Mouse (Mus musculus) MEL (cell line): ENCODE measurements at regions not wholly inside any gene's neighbourhood (a gene's known extent, or its start where the extent isn't known, plus 50 kb on each side); places are given as distances from the start of the nearest gene placed in this dataset.

Experiments
- DNase-seq: peaks from one replicate; pipeline ENCODE4 v3.0.0; 2011; ENCODE audit warnings: low read depth, low spot score
- H3K27ac ChIP-seq: 2 replicates; pipeline ENCODE4 v1.5.1; 2012; ENCODE audit warnings: low read depth, mild to moderate bottlenecking, control low read depth, low read length, moderate library complexity; ENCODE audit not compliant: control insufficient read depth
- H3K27me3 ChIP-seq, 2 experiments: fragments of 150-350 bp in 1 of 2; sonication (generic) in 1 of 2; 2 replicates each; pipeline ENCODE4 v1.6.1; 2012; ENCODE audit warnings: low read length in 2 of 2, mild to moderate bottlenecking in 2 of 2, improper control_type of control experiment in 1 of 2, moderate library complexity in 1 of 2; ENCODE audit not compliant: insufficient read depth in 2 of 2, control insufficient read depth in 1 of 2
- H3K36me3 ChIP-seq, 2 experiments: 2 replicates each; pipeline ENCODE4 v1.6.1; 2012 to 2014; ENCODE audit warnings: low read length in 2 of 2, improper control_type of control experiment in 1 of 2, inconsistent platforms in 1 of 2, mild to moderate bottlenecking in 1 of 2; ENCODE audit not compliant: insufficient read depth in 2 of 2, control insufficient read depth in 1 of 2
- H3K4me1 ChIP-seq, 2 experiments: fragments of 150-350 bp in 1 of 2; sonication (generic) in 1 of 2; 2 replicates each; pipeline ENCODE4 v1.6.1; 2012; ENCODE audit warnings: low read length in 2 of 2, improper control_type of control experiment in 1 of 2, mild to moderate bottlenecking in 1 of 2; ENCODE audit not compliant: insufficient read depth in 2 of 2, control insufficient read depth in 1 of 2
- H3K4me3 ChIP-seq, 2 experiments: fragments of 150-350 bp in 1 of 2; sonication (generic) in 1 of 2; 2 replicates each; pipeline ENCODE4 v1.5.1; 2012; ENCODE audit warnings: low read depth in 2 of 2, low read length in 2 of 2, mild to moderate bottlenecking in 2 of 2, moderate library complexity in 2 of 2, control low read depth in 1 of 2, improper control_type of control experiment in 1 of 2; ENCODE audit not compliant: control insufficient read depth in 1 of 2, insufficient read depth in 1 of 2
- H3K79me2 ChIP-seq: 2 replicates; pipeline ENCODE4 v1.6.1; 2012; ENCODE audit warnings: mild to moderate bottlenecking, low read length, moderate library complexity; ENCODE audit not compliant: control insufficient read depth, poor library complexity, insufficient read depth
- H3K9ac ChIP-seq: 2 replicates; pipeline ENCODE4 v1.6.1; 2012; ENCODE audit warnings: low read depth, mild to moderate bottlenecking, control low read depth, low read length, moderate library complexity; ENCODE audit not compliant: control insufficient read depth, poor library complexity, severe bottlenecking
- H3K9me3 ChIP-seq: fragments of 150-350 bp; sonication (generic); replicated peaks from 2 replicates; pipeline ENCODE4 v1.6.1; 2012; ENCODE audit warnings: mild to moderate bottlenecking, low read length, improper control_type of control experiment, moderate library complexity; ENCODE audit not compliant: insufficient read depth
- CHD2 ChIP-seq: IDR thresholded peaks from 2 replicates; pipeline ENCODE4 v1.6.1; 2011; ENCODE audit warnings: low read length, improper control_type of control experiment
- CTCF ChIP-seq, 3 experiments: IDR thresholded peaks in 2 of 3; conservative IDR thresholded peaks in 1 of 3; 2 replicates each; pipeline ENCODE4 v1.5.1; 2011 to 2012; ENCODE audit warnings: low read length in 3 of 3, low read depth in 2 of 3, mild to moderate bottlenecking in 2 of 3, improper control_type of control experiment in 1 of 3, inconsistent platforms in 1 of 3, mixed read lengths in 1 of 3, moderate library complexity in 1 of 3; ENCODE audit not compliant: control insufficient read depth in 1 of 3, insufficient read depth in 1 of 3, poor library complexity in 1 of 3, severe bottlenecking in 1 of 3
- E2F4 ChIP-seq: IDR thresholded peaks from 2 replicates; pipeline ENCODE4 v1.6.1; 2011; ENCODE audit warnings: low read depth, low read length, improper control_type of control experiment, borderline replicate concordance
- EP300 ChIP-seq, 2 experiments: IDR thresholded peaks; 2 replicates each; pipeline ENCODE4 v1.6.1; 2011; ENCODE audit warnings: improper control_type of control experiment in 2 of 2, low read length in 2 of 2, low read depth in 1 of 2, mild to moderate bottlenecking in 1 of 2
- KAT2A ChIP-seq: conservative IDR thresholded peaks from 2 replicates; pipeline ENCODE4 v1.6.1; 2012; ENCODE audit warnings: low read depth, low read length, improper control_type of control experiment, inconsistent platforms
- MAFK ChIP-seq: IDR thresholded peaks from 2 replicates; pipeline ENCODE4 v1.6.1; 2011; ENCODE audit warnings: low read depth, mild to moderate bottlenecking, low read length, improper control_type of control experiment, borderline replicate concordance
- MAX ChIP-seq: IDR thresholded peaks from 2 replicates; pipeline ENCODE4 v1.6.1; 2011; ENCODE audit warnings: low read length, improper control_type of control experiment
- MAZ ChIP-seq: IDR thresholded peaks from 2 replicates; pipeline ENCODE4 v1.6.1; 2012; ENCODE audit warnings: low read depth, mild to moderate bottlenecking, inconsistent platforms, low read length, improper control_type of control experiment
- MEF2A ChIP-seq: IDR thresholded peaks from 2 replicates; pipeline ENCODE4 v1.6.1; 2014; ENCODE audit warnings: low read depth, mild to moderate bottlenecking, inconsistent platforms, low read length, improper control_type of control experiment; ENCODE audit not compliant: poor library complexity, insufficient replicate concordance, severe bottlenecking; ENCODE audit errors: extremely low read depth
- MXI1 ChIP-seq: IDR thresholded peaks from 2 replicates; pipeline ENCODE4 v1.6.1; 2011; ENCODE audit warnings: mild to moderate bottlenecking, low read depth, low read length, improper control_type of control experiment
- NELFE ChIP-seq: IDR thresholded peaks from 2 replicates; pipeline ENCODE4 v1.6.1; 2011; ENCODE audit warnings: low read depth, low read length, improper control_type of control experiment
- NRF1 ChIP-seq: IDR thresholded peaks from 2 replicates; pipeline ENCODE4 v1.6.1; 2014; ENCODE audit warnings: low read depth, mild to moderate bottlenecking, inconsistent platforms, low read length, improper control_type of control experiment, moderate library complexity; ENCODE audit not compliant: poor library complexity, insufficient read depth, severe bottlenecking
- POLR2A ChIP-seq, 2 experiments: IDR thresholded peaks; 2 replicates each; pipeline ENCODE4 v1.6.1; 2011 to 2012; ENCODE audit warnings: low read length in 2 of 2, mild to moderate bottlenecking in 2 of 2, control low read depth in 1 of 2, improper control_type of control experiment in 1 of 2, low read depth in 1 of 2, moderate library complexity in 1 of 2; ENCODE audit not compliant: control insufficient read depth in 1 of 2, insufficient read depth in 1 of 2, poor library complexity in 1 of 2
- POLR2AphosphoS2 ChIP-seq: IDR thresholded peaks from 2 replicates; pipeline ENCODE4 v1.6.1; 2011; ENCODE audit warnings: low read length, improper control_type of control experiment
- POLR2AphosphoS5 ChIP-seq: IDR thresholded peaks from 2 replicates; pipeline ENCODE4 v1.6.1; 2012; ENCODE audit warnings: low read depth, borderline replicate concordance, mild to moderate bottlenecking, inconsistent platforms, low read length, moderate library complexity, mixed read lengths
- RAD21 ChIP-seq: IDR thresholded peaks from 2 replicates; pipeline ENCODE4 v1.6.1; 2011; ENCODE audit warnings: mild to moderate bottlenecking, low read depth, low read length, improper control_type of control experiment
- RCOR1 ChIP-seq: IDR thresholded peaks from 2 replicates; pipeline ENCODE4 v1.6.1; 2012; ENCODE audit warnings: low read depth, mild to moderate bottlenecking, inconsistent platforms, low read length, improper control_type of control experiment
- SMC3 ChIP-seq: IDR thresholded peaks from 2 replicates; pipeline ENCODE4 v1.6.1; 2011; ENCODE audit warnings: low read depth, low read length, improper control_type of control experiment
- UBTF ChIP-seq: IDR thresholded peaks from 2 replicates; pipeline ENCODE4 v1.6.1; 2012; ENCODE audit warnings: low read depth, mild to moderate bottlenecking, inconsistent platforms, low read length, improper control_type of control experiment, moderate library complexity, borderline replicate concordance; ENCODE audit not compliant: insufficient read depth
- USF1 ChIP-seq: IDR thresholded peaks from 2 replicates; pipeline ENCODE4 v1.6.1; 2014; ENCODE audit warnings: low read depth, mild to moderate bottlenecking, inconsistent platforms, low read length, improper control_type of control experiment, moderate library complexity
- USF2 ChIP-seq, 2 experiments: IDR thresholded peaks; 2 replicates each; pipeline ENCODE4 v1.6.1; 2011 to 2012; ENCODE audit warnings: improper control_type of control experiment in 2 of 2, low read length in 2 of 2, borderline replicate concordance in 1 of 2, inconsistent platforms in 1 of 2, low read depth in 1 of 2, mild to moderate bottlenecking in 1 of 2; ENCODE audit not compliant: insufficient read depth in 1 of 2
- ZC3H11A ChIP-seq: IDR thresholded peaks from 2 replicates; pipeline ENCODE4 v1.6.1; 2012; ENCODE audit warnings: low read depth, mild to moderate bottlenecking, inconsistent platforms, low read length, improper control_type of control experiment
- ZKSCAN1 ChIP-seq: IDR thresholded peaks from 2 replicates; pipeline ENCODE4 v1.6.1; 2012; ENCODE audit warnings: low read depth, mild to moderate bottlenecking, inconsistent platforms, low read length, improper control_type of control experiment, moderate library complexity
- ZNF384 ChIP-seq: IDR thresholded peaks from 2 replicates; pipeline ENCODE4 v1.6.1; 2012; ENCODE audit warnings: low read depth, mild to moderate bottlenecking, inconsistent platforms, low read length, improper control_type of control experiment

- Histone ChIP-seq H3K9ac (no peak overlapping the region), H3K4me3 (no peak overlapping the region), H3K79me2 (no peaks in the 10 kb centered on the region), H3K9me3 (no peaks in the 10 kb centered on the region), H3K27me3 (no peaks in the 10 kb centered on the region), H3K4me1 (no peaks in the 10 kb centered on the region), H3K36me3 (no peaks in the 10 kb centered on the region), H3K27ac (no peak overlapping the region)
- DNase-seq: no peak
- TF ChIP-seq MAZ: no peak
- TF ChIP-seq MEF2A: no peak
- TF ChIP-seq RCOR1: no peak
- TF ChIP-seq NELFE: no peak
- no peak for TF ChIP-seq MAFK
- no peak for TF ChIP-seq KAT2A
- no peak for TF ChIP-seq MXI1
- no peak for TF ChIP-seq UBTF
- no peak for TF ChIP-seq CTCF (IDR thresholded peaks at IDR 0.05 in 2 of 3, conservative IDR thresholded peaks at IDR 0.05 in 1 of 3; ENCODE audit: control insufficient read depth in 1 of 3, insufficient read depth in 1 of 3, low read depth in 2 of 3, low read length in 3 of 3, poor library complexity in 1 of 3, severe bottlenecking in 1 of 3)
- TF ChIP-seq USF1: no peak
These were observed 1080.3 kb upstream of the Cdh6 start for GRCm38 (mm10) chr15:14253602-14254301.

- Histone ChIP-seq H3K36me3 (no peaks in the 10 kb centered on the region), H3K79me2 (no peaks in the 10 kb centered on the region), H3K27me3 (no peaks in the 10 kb centered on the region), H3K4me1 (no peaks in the 10 kb centered on the region), H3K4me3 (no peak overlapping the region), H3K27ac (no peak overlapping the region), H3K9me3 (no peaks in the 10 kb centered on the region), H3K9ac (no peak overlapping the region)
- DNase-seq: peak; percentile 58
- TF ChIP-seq RCOR1: peak; percentile 92
- no peak; a peak in 1 of 4 replicates for TF ChIP-seq EP300 (IDR thresholded peaks at IDR 0.05; ENCODE audit: low read depth in 1 of 2, low read length in 2 of 2)
- no peak for TF ChIP-seq ZKSCAN1
These were observed 1078.3 kb upstream of the Cdh6 start for GRCm38 (mm10) chr15:14251773-14252172.

- Histone ChIP-seq H3K79me2 (no peaks in the 10 kb centered on the region), H3K4me1 (no peaks in the 10 kb centered on the region), H3K9ac (no peak overlapping the region), H3K36me3 (no peaks in the 10 kb centered on the region), H3K9me3 (no peaks in the 10 kb centered on the region), H3K27ac (no peak overlapping the region), H3K27me3 (no peaks in the 10 kb centered on the region), H3K4me3 (no peak overlapping the region)
- DNase-seq: no peak
- no peak for TF ChIP-seq ZC3H11A
- TF ChIP-seq POLR2A (IDR thresholded peaks at IDR 0.05; ENCODE audit: control insufficient read depth in 1 of 2, insufficient read depth in 1 of 2, low read depth in 1 of 2, low read length in 2 of 2, poor library complexity in 1 of 2): no peak
- no peak for TF ChIP-seq MAFK
- no peak for TF ChIP-seq MAX
- TF ChIP-seq CHD2: no peak
- TF ChIP-seq POLR2AphosphoS5: no peak
- TF ChIP-seq ZNF384: no peak
- TF ChIP-seq USF2 (IDR thresholded peaks at IDR 0.05; ENCODE audit: borderline replicate concordance in 1 of 2, insufficient read depth in 1 of 2, low read depth in 1 of 2, low read length in 2 of 2): no peak
- no peak for TF ChIP-seq SMC3
- no peak for TF ChIP-seq NRF1
- TF ChIP-seq RCOR1: no peak
- TF ChIP-seq POLR2AphosphoS2: no peak
- TF ChIP-seq E2F4: no peak
- TF ChIP-seq RAD21: no peak
- TF ChIP-seq MEF2A: no peak
- no peak for TF ChIP-seq NELFE
- TF ChIP-seq CTCF (IDR thresholded peaks at IDR 0.05 in 2 of 3, conservative IDR thresholded peaks at IDR 0.05 in 1 of 3; ENCODE audit: control insufficient read depth in 1 of 3, insufficient read depth in 1 of 3, low read depth in 2 of 3, low read length in 3 of 3, poor library complexity in 1 of 3, severe bottlenecking in 1 of 3): no peak
These were observed 1041.8 kb upstream of the Cdh6 start for GRCm38 (mm10) chr15:14215236-14215635.
